Mouse (Mus musculus) thymus, adult 2 months (tissue): ENCODE results near the gene Ccdc144b.

ENCODE experiments used
- CTCF ChIP-seq: fragments of 200-500 bp; IDR thresholded peaks from 2 replicates; pipeline ENCODE4 v1.5.1; 2012; ENCODE audit warnings: mild to moderate bottlenecking, control low read depth, low read length, moderate library complexity, borderline replicate concordance; ENCODE audit not compliant: control insufficient read depth, poor library complexity, insufficient read depth; ENCODE audit errors: extremely low read depth
- POLR2A ChIP-seq: fragments of 200-500 bp; IDR thresholded peaks from 2 replicates; pipeline ENCODE4 v1.6.1; 2012; ENCODE audit warnings: mild to moderate bottlenecking, low read length, control low read depth, moderate library complexity; ENCODE audit not compliant: control insufficient read depth, poor library complexity, insufficient read depth; ENCODE audit errors: extremely low read depth

GRCm38 (mm10) chr3:36008411-36009154, 44.8 kb downstream of the Ccdc144b start:
- TF ChIP-seq CTCF (no peak), POLR2A (no peak)
